Mouse (Mus musculus): ENCODE measurements at regions not wholly inside any gene's neighbourhood (a gene's known extent, or its start where the extent isn't known, plus 50 kb on each side); places are given as distances from the start of the nearest gene placed in this dataset.

- no peak for TF ChIP-seq CTCF (IDR thresholded peaks at IDR 0.05)
- Histone ChIP-seq H3K4me3 (ENCODE audit: low read depth, low read length) (no peak overlapping the region), H3K9me3 (ENCODE audit: low read length) (no peaks in the 10 kb centered on the region), H3K27ac (ENCODE audit: low read depth, low read length) (no peak overlapping the region), H3K36me3 (ENCODE audit: insufficient read depth, low read length) (no peaks in the 10 kb centered on the region), H3K27me3 (ENCODE audit: insufficient read depth, low read length) (no peaks in the 10 kb centered on the region), H3K4me2 (ENCODE audit: low read depth, low read length, poor library complexity, severe bottlenecking) (no peak overlapping the region), H3K9ac (replicated peaks; ENCODE audit: low read length, poor library complexity, severe bottlenecking) (no peak overlapping the region), H3K4me1 (ENCODE audit: insufficient read depth, low read length) (no peaks in the 10 kb centered on the region)
- ATAC-seq (ENCODE audit: low FRiP score) = no peak
- no peak for DNase-seq (ENCODE audit: low spot score)
- 68% methylated on average over 1 of the region's 1 CpGs for WGBS
These were observed 61.5 kb upstream of the Sp8 start for GRCm38 (mm10) chr12:118784643-118785042.

GRCm38 (mm10) chr12:118781978-118782377, 64.2 kb upstream of the Sp8 start:
- no peak for TF ChIP-seq CTCF (IDR thresholded peaks at IDR 0.05)
- no peak for DNase-seq (ENCODE audit: low spot score)
- Histone ChIP-seq H3K36me3 (ENCODE audit: insufficient read depth, low read length) (no peaks in the 10 kb centered on the region), H3K9ac (replicated peaks; ENCODE audit: low read length, poor library complexity, severe bottlenecking) (no peak overlapping the region), H3K4me3 (ENCODE audit: low read depth, low read length) (no peak overlapping the region), H3K4me2 (ENCODE audit: low read depth, low read length, poor library complexity, severe bottlenecking) (no peak overlapping the region), H3K27ac (ENCODE audit: low read depth, low read length) (no peak overlapping the region), H3K27me3 (ENCODE audit: insufficient read depth, low read length) (no peaks in the 10 kb centered on the region), H3K4me1 (ENCODE audit: insufficient read depth, low read length) (no peaks in the 10 kb centered on the region), H3K9me3 (ENCODE audit: low read length) (no peaks in the 10 kb centered on the region)
- no peak for ATAC-seq (ENCODE audit: low FRiP score)
- 89% methylated on average over 3 of the region's 3 CpGs for WGBS

DNA sequence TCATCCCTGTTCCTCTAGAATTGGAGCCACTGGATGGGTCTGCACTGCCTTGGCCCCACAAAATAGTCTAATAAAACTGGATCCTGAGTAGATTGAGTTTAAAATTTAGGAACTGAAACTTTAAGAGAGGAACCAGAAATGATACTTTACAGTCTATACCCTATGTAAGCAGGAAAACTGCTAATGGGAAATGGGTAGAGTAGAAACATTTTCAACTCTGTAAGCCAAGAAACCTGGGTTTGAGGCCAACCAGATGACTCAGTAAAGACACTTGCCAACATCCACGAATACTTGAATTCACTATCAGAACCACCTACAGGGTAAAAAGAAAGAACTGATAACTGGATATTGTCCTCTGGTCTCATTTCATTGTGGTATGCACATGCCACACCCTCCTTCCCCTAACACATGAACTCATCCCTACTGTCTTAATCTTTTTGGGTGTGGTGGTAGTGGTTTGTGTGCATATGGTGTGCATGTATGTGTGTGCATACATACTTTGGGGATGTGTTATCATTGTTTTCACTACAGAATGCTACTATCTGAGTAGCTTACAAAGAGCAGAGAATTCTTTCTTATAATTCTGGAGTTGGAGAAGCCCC, 70.6 kb upstream of the Sp8 start:
- Histone ChIP-seq H3K27ac (ENCODE audit: low read depth, low read length) (no peak overlapping the region), H3K4me3 (ENCODE audit: low read depth, low read length) (no peak overlapping the region), H3K9ac (replicated peaks; ENCODE audit: low read length, poor library complexity, severe bottlenecking) (no peak overlapping the region), H3K9me3 (ENCODE audit: low read length) (no peaks in the 10 kb centered on the region), H3K4me2 (ENCODE audit: low read depth, low read length, poor library complexity, severe bottlenecking) (no peak overlapping the region), H3K36me3 (ENCODE audit: insufficient read depth, low read length) (no peaks in the 10 kb centered on the region), H3K27me3 (ENCODE audit: insufficient read depth, low read length) (no peaks in the 10 kb centered on the region), H3K4me1 (ENCODE audit: insufficient read depth, low read length) (no peaks in the 10 kb centered on the region)
- no peak for DNase-seq (ENCODE audit: low spot score)
- no peak for ATAC-seq (ENCODE audit: low FRiP score)
- no peak for TF ChIP-seq CTCF (IDR thresholded peaks at IDR 0.05)
- WGBS = 72% methylated on average over 1 of the region's 1 CpGs

- DNase-seq (ENCODE audit: low spot score) = no peak
- no peak overlapping the region for H3K27ac ChIP-seq (ENCODE audit: low read depth, low read length)
- H3K27me3 ChIP-seq (ENCODE audit: insufficient read depth, low read length) = no peaks in the 10 kb centered on the region
- no peak for TF ChIP-seq CTCF (IDR thresholded peaks at IDR 0.05)
- WGBS = 88% methylated on average over 2 of the region's 2 CpGs
- ATAC-seq (ENCODE audit: low FRiP score) = no peak
- no peaks in the 10 kb centered on the region for H3K36me3 ChIP-seq (ENCODE audit: insufficient read depth, low read length)
- H3K9ac ChIP-seq (replicated peaks; ENCODE audit: low read length, poor library complexity, severe bottlenecking) = no peak overlapping the region
- no peaks in the 10 kb centered on the region for H3K9me3 ChIP-seq (ENCODE audit: low read length)
- H3K4me2 ChIP-seq (ENCODE audit: low read depth, low read length, poor library complexity, severe bottlenecking) = no peak overlapping the region
- H3K4me3 ChIP-seq (ENCODE audit: low read depth, low read length) = no peak overlapping the region
- H3K4me1 ChIP-seq (ENCODE audit: insufficient read depth, low read length) = no peaks in the 10 kb centered on the region
These were observed 73.3 kb upstream of the Sp8 start for GRCm38 (mm10) chr12:118772790-118773189.

- TF ChIP-seq CTCF (IDR thresholded peaks at IDR 0.05) = no peak
- WGBS = 54% methylated on average over 1 of the region's 1 CpGs
- no peak overlapping the region for H3K9ac ChIP-seq (replicated peaks; ENCODE audit: low read length, poor library complexity, severe bottlenecking)
- H3K4me2 ChIP-seq (ENCODE audit: low read depth, low read length, poor library complexity, severe bottlenecking) = no peak overlapping the region
- H3K27ac ChIP-seq (ENCODE audit: low read depth, low read length) = no peak overlapping the region
- 0 out of 2 replicates have a peak, but pooled peaks cover 4% of the 10 kb centered on the region for H3K27me3 ChIP-seq (ENCODE audit: insufficient read depth, low read length)
- no peaks in the 10 kb centered on the region for H3K4me1 ChIP-seq (ENCODE audit: insufficient read depth, low read length)
- no peaks in the 10 kb centered on the region for H3K9me3 ChIP-seq (ENCODE audit: low read length)
- no peak overlapping the region for H3K4me3 ChIP-seq (ENCODE audit: low read depth, low read length)
- no peaks in the 10 kb centered on the region; the same call in 1 of the 2 replicates for H3K36me3 ChIP-seq (ENCODE audit: insufficient read depth, low read length)
- no peak for DNase-seq (ENCODE audit: low spot score)
- ATAC-seq (ENCODE audit: low FRiP score) = no peak
These were observed 79.7 kb upstream of the Sp8 start for GRCm38 (mm10) chr12:118766472-118766871.

DNA sequence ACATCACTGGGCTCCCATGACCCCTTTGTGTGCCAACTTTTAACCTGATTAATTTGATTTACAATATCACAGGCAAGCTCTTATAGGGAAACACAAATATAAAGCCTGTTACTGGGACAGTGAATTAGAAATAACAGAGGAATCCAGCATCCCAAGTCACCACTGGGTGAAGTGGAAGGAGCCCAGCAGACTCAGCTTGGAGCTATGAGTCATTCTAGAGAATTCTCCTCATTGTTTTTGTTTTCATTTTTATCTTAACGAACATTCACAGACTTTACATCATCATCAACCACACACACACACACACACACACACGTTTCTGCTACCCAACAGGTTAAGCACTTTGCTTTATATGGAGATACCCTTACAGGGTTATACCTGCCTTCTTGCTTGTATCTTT, 92.1 kb upstream of the Sp8 start:
- TF ChIP-seq CTCF (IDR thresholded peaks at IDR 0.05) = no peak
- ATAC-seq (ENCODE audit: low FRiP score) = no peak
- no peaks in the 10 kb centered on the region for H3K4me1 ChIP-seq (ENCODE audit: insufficient read depth, low read length)
- H3K9ac ChIP-seq (replicated peaks; ENCODE audit: low read length, poor library complexity, severe bottlenecking) = no peak overlapping the region
- no peak for DNase-seq (ENCODE audit: low spot score)
- H3K27ac ChIP-seq (ENCODE audit: low read depth, low read length) = no peak overlapping the region
- 79% methylated on average over 2 of the region's 2 CpGs for WGBS
- H3K36me3 ChIP-seq (ENCODE audit: insufficient read depth, low read length) = no peaks in the 10 kb centered on the region
- no peaks in the 10 kb centered on the region for H3K27me3 ChIP-seq (ENCODE audit: insufficient read depth, low read length)
- H3K9me3 ChIP-seq (ENCODE audit: low read length) = no peaks in the 10 kb centered on the region
- no peak overlapping the region for H3K4me3 ChIP-seq (ENCODE audit: low read depth, low read length)
- H3K4me2 ChIP-seq (ENCODE audit: low read depth, low read length, poor library complexity, severe bottlenecking) = no peak overlapping the region
